Mouse (Mus musculus) ovary, postnatal 14 days (tissue): ENCODE results near the gene Gpr179.
"Not testable (repeated sequence)": the region's sequence is repeated elsewhere in the genome, so short reads cannot be mapped to it uniquely, and the experiment has no call there.

Source experiments
- DNase-seq: peaks from one replicate; pipeline ENCODE4 v3.0.0; 2022; ENCODE audit warnings: low spot score

The Gpr179 gene

GRCm38 (mm10) chr11:97315504-97316503, 36.1 kb downstream of the Gpr179 start, which contains the start of gene Mrpl45:
TSS of gene Mrpl45 (plus strand) at chr11:97315716.
- peak; percentile 98 for DNase-seq

GRCm38 (mm10) chr11:97314751-97315503, 37.0 kb downstream of the Gpr179 start:
- DNase-seq: no peak

- DNase-seq: no peak
These were observed 37.8 kb downstream of the Gpr179 start for GRCm38 (mm10) chr11:97314110-97314509.

GRCm38 (mm10) chr11:97312871-97313270, 39.0 kb downstream of the Gpr179 start:
- DNase-seq: not testable (repeated sequence)

GRCm38 (mm10) chr11:97310895-97311631, 40.8 kb downstream of the Gpr179 start:
- no peak for DNase-seq

- peak; percentile 59 for DNase-seq
These were observed 41.8 kb downstream of the Gpr179 start for GRCm38 (mm10) chr11:97309911-97310571.

GRCm38 (mm10) chr11:97309451-97309836, 42.4 kb downstream of the Gpr179 start:
- DNase-seq: no peak

GRCm38 (mm10) chr11:97308806-97309450, 42.9 kb downstream of the Gpr179 start:
- no peak for DNase-seq

GRCm38 (mm10) chr11:97307294-97308069, 44.4 kb downstream of the Gpr179 start:
- no peak for DNase-seq

- no peak for DNase-seq
These were observed 47.2 kb downstream of the Gpr179 start for GRCm38 (mm10) chr11:97304631-97305030.

- no peak for DNase-seq
These were observed 49.6 kb downstream of the Gpr179 start for GRCm38 (mm10) chr11:97302231-97302781.

GRCm38 (mm10) chr11:97301406-97301805, 50.5 kb downstream of the Gpr179 start:
- DNase-seq: no peak

GRCm38 (mm10) chr11:97299939-97300338, 51.9 kb downstream of the Gpr179 start:
- DNase-seq: no peak

GRCm38 (mm10) chr11:97296542-97296941, 55.3 kb downstream of the Gpr179 start:
- DNase-seq: no peak

GRCm38 (mm10) chr11:97292731-97293130, 59.1 kb downstream of the Gpr179 start:
- no peak for DNase-seq

GRCm38 (mm10) chr11:97289276-97290230, 62.3 kb downstream of the Gpr179 start:
- no peak for DNase-seq

GRCm38 (mm10) chr11:97287643-97288042, 64.2 kb downstream of the Gpr179 start:
- DNase-seq: no peak

GRCm38 (mm10) chr11:97286973-97287372, 64.9 kb downstream of the Gpr179 start:
- no peak for DNase-seq
